Mouse (Mus musculus) liver, embryonic 14.5 days (tissue): ENCODE data around the gene Ceacam9. TPM values are rescaled to one million over a fixed set of nuclear protein-coding genes. Genes with fewer than 3 reads are reported as not detected.
A peak's percentile ranks its signal among the peaks of the same experiment; 100 is the strongest.

Experiments used
- ATAC-seq: fragments of 200-750 bp; cut with Nextera tagmentation; 2 replicates; pipeline ENCODE4 v1.8.0; 2017; ENCODE audit warnings: moderate number of reproducible peaks, mild to moderate bottlenecking, moderate library complexity; ENCODE audit not compliant: insufficient read depth
- DNase-seq, 3 experiments: peaks; one replicate each; pipeline ENCODE4 v3.0.0-alpha.2; 2012 to 2013; ENCODE audit warnings: low read depth in 3 of 3, low spot score in 3 of 3
- H3K27ac ChIP-seq: fragments of 300-500 bp; sonication (generic); 2 replicates; pipeline ENCODE4 v1.5.1; 2014; ENCODE audit warnings: moderate library complexity, mild to moderate bottlenecking, control low read depth, inconsistent platforms
- H3K27me3 ChIP-seq: fragments of 300-500 bp; sonication (generic); 2 replicates; pipeline ENCODE4 v1.6.1; 2014; ENCODE audit warnings: mild to moderate bottlenecking, low read length, moderate library complexity; ENCODE audit not compliant: control insufficient read depth, insufficient read depth
- H3K36me3 ChIP-seq: fragments of 300-500 bp; sonication (generic); replicated peaks from 2 replicates; pipeline ENCODE4 v1.6.1; 2014; ENCODE audit warnings: low read depth; ENCODE audit not compliant: control insufficient read depth, insufficient read depth
- H3K4me1 ChIP-seq, 2 experiments: fragments of 200-500 bp in 1 of 2; fragments of 300-500 bp in 1 of 2; sonication (generic) in 1 of 2; replicated peaks; 2 replicates each; pipeline ENCODE4 v1.6.1; 2012 to 2014; ENCODE audit warnings: antibody characterized with exemption in 1 of 2, inconsistent platforms in 1 of 2, low read length in 1 of 2; ENCODE audit not compliant: control insufficient read depth in 2 of 2, insufficient read depth in 2 of 2
- H3K4me2 ChIP-seq: fragments of 300-500 bp; sonication (generic); 2 replicates; pipeline ENCODE4 v1.6.1; 2014; ENCODE audit warnings: low read depth, mild to moderate bottlenecking, control low read depth, moderate library complexity
- H3K4me3 ChIP-seq, 2 experiments: fragments of 200-500 bp in 1 of 2; fragments of 300-500 bp in 1 of 2; sonication (generic) in 1 of 2; 2 replicates each; pipeline ENCODE4 v1.5.1; 2012 to 2014; ENCODE audit warnings: low read depth in 2 of 2, low read length in 2 of 2, mild to moderate bottlenecking in 2 of 2, control low read depth in 1 of 2, inconsistent platforms in 1 of 2, moderate library complexity in 1 of 2; ENCODE audit not compliant: insufficient read depth in 1 of 2
- H3K9ac ChIP-seq: fragments of 300-500 bp; sonication (generic); replicated peaks from 2 replicates; pipeline ENCODE4 v1.6.1; 2014; ENCODE audit warnings: mild to moderate bottlenecking, control low read depth, moderate library complexity
- H3K9me3 ChIP-seq: fragments of 300-500 bp; sonication (generic); 2 replicates; pipeline ENCODE4 v1.6.1; 2016; ENCODE audit warnings: low read length, mixed read lengths; ENCODE audit not compliant: control insufficient read depth
- CTCF ChIP-seq: IDR thresholded peaks from 2 replicates; pipeline ENCODE4 v1.5.1; 2016; ENCODE audit warnings: antibody characterized with exemption, low read depth, control low read depth
- EP300 ChIP-seq: IDR thresholded peaks from 2 replicates; pipeline ENCODE4 v1.6.1; 2016; ENCODE audit warnings: antibody characterized with exemption, low read depth
- WGBS: fragments of 180-500 bp; shearing (Covaris S2); extraction: QIAGEN DNeasy Blood & Tissue Kit; methylation state at CpG from one replicate; pipeline ENCODE4 v1.1.7; 2014; ENCODE audit not compliant: insufficient replicate concordance; 5-methylcytosine and 5-hydroxymethylcytosine counted together
- polyA plus RNA-seq, 2 experiments: library from polyadenylated mRNA; depleted of rRNA in 1 of 2; stranded (reverse) in 1 of 2; unstranded in 1 of 2; fragments of >200 nt; fragmentation: Nextera tagmentation in 1 of 2; extraction: Ambion mirVana in 1 of 2; gene quantifications; 2 replicates each; pipeline versions ENCODE4 v1.2.1 to v1.2.3; 2012 to 2014

Ceacam9 gene
- polyA plus RNA-seq, 2 experiments: not detected

GRCm38 (mm10) chr7:16689196-16689595 is 32.5 kb upstream of the Ceacam9 start:
- TF ChIP-seq EP300 (no peak), CTCF (no peak)
- Histone ChIP-seq H3K4me3 (no peak overlapping the region), H3K4me2 (no peak overlapping the region), H3K9me3 (no peaks in the 10 kb centered on the region), H3K27ac (no peak overlapping the region), H3K9ac (no peak overlapping the region), H3K27me3 (no peaks in the 10 kb centered on the region), H3K4me1 (no peaks in the 10 kb centered on the region), H3K36me3 (no peaks in the 10 kb centered on the region)
- ATAC-seq (no peak), DNase-seq (no peak)
- 39% methylated on average over 5 of the region's 5 CpGs for WGBS

DNA sequence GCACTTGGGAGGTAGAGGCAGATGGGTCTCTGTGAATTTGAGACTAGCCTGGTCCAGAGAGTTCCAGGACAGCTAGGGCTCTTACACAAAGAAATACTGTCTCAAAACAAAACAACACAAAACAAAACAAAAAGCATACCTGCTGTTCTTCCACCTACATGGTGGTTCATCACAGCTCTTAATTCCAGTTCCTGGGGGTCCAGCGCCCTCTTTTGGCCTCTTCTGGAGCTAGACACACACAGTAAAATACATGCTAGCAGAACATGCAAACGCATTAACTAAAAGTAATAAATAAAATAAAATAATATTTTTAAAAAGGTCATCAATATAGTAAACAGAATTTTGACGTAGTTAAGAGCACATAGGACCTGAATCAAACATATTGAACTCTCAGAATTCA is 26.7 kb upstream of the Ceacam9 start:
- TF ChIP-seq EP300 (no peak), CTCF (peak; percentile 31; the same call in 1 of the 2 replicates)
- DNase-seq (no peak), ATAC-seq (no peak)
- Histone ChIP-seq H3K4me1 (no peaks in the 10 kb centered on the region), H3K4me3 (no peak overlapping the region), H3K9me3 (no peaks in the 10 kb centered on the region), H3K36me3 (no peaks in the 10 kb centered on the region), H3K9ac (no peak overlapping the region), H3K4me2 (no peak overlapping the region), H3K27ac (no peak overlapping the region), H3K27me3 (no peaks in the 10 kb centered on the region)
- 20% methylated on average over 3 of the region's 3 CpGs for WGBS

DNA sequence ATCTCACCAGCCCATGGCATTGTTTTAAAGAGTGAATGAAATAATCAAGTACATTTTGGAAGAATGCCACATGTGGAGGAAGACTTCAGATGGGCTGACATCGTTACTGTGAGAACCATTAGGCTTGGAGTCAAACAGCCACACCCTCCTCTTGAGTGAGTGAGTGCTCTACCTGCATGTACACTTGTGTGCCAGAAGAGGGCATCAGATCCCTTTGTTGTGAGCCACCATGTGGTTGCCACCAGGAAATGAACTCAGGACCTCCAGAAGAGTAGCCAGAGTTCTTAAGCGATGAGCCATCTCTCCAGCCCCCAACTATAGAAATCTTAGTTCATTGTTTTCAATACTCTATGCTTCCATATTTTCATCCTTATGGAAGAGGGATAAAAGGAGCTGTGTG is 22.7 kb upstream of the Ceacam9 start:
- Histone ChIP-seq H3K27ac (no peak overlapping the region), H3K4me1 (no peaks in the 10 kb centered on the region), H3K36me3 (no peaks in the 10 kb centered on the region), H3K9me3 (no peaks in the 10 kb centered on the region), H3K4me3 (no peak overlapping the region), H3K9ac (no peak overlapping the region), H3K27me3 (no peaks in the 10 kb centered on the region), H3K4me2 (no peak overlapping the region)
- TF ChIP-seq EP300 (no peak), CTCF (peak; percentile 70)
- DNase-seq (peak in 2 of 3 experiments; percentile 6 to 14), ATAC-seq (no peak)
- 8% methylated on average over 2 of the region's 2 CpGs for WGBS

GRCm38 (mm10) chr7:16700583-16700982 is 21.1 kb upstream of the Ceacam9 start:
- Histone ChIP-seq H3K27me3 (no peaks in the 10 kb centered on the region), H3K4me2 (no peak overlapping the region), H3K9me3 (no peaks in the 10 kb centered on the region), H3K27ac (no peak overlapping the region), H3K4me1 (no peaks in the 10 kb centered on the region), H3K36me3 (no peaks in the 10 kb centered on the region), H3K4me3 (no peak overlapping the region), H3K9ac (no peak overlapping the region)
- DNase-seq (no peak), ATAC-seq (no peak)
- 59% methylated on average over 5 of the region's 5 CpGs for WGBS
- no peak for TF ChIP-seq EP300
- no peak for TF ChIP-seq CTCF

- ATAC-seq (no peak), DNase-seq (no peak)
- no peaks in the 10 kb centered on the region for H3K9me3 ChIP-seq
Observed at GRCm38 (mm10) chr7:16706385-16706784, 15.3 kb upstream of the Ceacam9 start.

More at GRCm38 (mm10) chr7:16706385-16706784, 15.3 kb upstream of the Ceacam9 start:
- H3K27ac ChIP-seq: no peak overlapping the region
- H3K4me3 ChIP-seq: no peak overlapping the region
- no peak overlapping the region for H3K9ac ChIP-seq
- WGBS: 23% methylated on average over 9 of the region's 9 CpGs
- TF ChIP-seq EP300 (no peak), CTCF (no peak)
- H3K27me3 ChIP-seq: no peaks in the 10 kb centered on the region
- H3K36me3 ChIP-seq: no peaks in the 10 kb centered on the region
- H3K4me1 ChIP-seq: no peaks in the 10 kb centered on the region
- H3K4me2 ChIP-seq: no peak overlapping the region
